Mouse (Mus musculus) 3T3-L1 (cell line): ENCODE results near the gene Hes1.

ENCODE experiments used
- DNase-seq: peaks from one replicate; pipeline ENCODE4 v3.0.0-alpha.2; 2015; ENCODE audit warnings: low read depth, low spot score

Hes1 gene

DNA sequence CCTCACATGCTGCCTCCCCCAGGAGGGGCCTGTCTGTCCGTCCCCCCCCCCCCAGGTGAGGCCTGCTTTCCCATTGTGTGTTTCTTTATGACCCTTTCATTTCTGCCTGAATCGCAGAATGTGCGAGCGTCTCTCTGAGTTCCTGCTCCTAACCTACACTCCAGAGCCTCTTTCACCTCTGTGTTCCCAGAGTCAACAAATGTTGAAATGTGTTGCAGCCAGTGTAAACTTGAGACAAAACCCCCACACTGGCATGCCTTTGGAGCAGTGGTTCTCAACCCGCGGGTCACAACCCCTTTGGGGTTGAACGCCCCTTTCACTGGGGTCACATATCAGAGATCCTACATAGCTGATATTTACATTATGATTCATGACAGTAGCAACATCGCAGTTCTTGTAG lies 49.6 kb downstream of the Hes1 start:
- no peak for DNase-seq

DNA sequence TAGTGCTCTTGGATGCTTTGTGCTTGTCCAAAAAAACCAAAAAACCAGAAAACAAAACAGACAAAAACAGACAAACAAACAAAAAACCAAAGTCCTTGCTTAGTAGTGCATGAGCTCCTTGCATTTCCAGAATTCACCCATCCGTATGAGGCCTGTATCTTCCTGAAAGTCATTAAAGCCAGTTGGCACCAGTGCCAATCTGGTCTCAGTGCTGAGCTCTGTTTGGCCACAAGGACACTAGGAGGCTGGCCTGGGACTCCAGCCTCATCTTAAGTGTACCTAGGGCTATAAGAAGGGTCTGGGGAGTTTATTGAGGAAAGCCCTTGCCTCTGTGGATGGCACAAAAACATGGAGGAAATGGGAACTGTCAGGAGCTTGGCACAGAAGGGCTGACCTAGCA lies 50.3 kb downstream of the Hes1 start:
- no peak for DNase-seq
